Mouse (Mus musculus): ENCODE data around the gene Gm29554.
"Not testable (repeated sequence)": the region's sequence is repeated elsewhere in the genome, so short reads cannot be mapped to it uniquely, and the experiment has no call there.

The Gm29554 gene

DNA sequence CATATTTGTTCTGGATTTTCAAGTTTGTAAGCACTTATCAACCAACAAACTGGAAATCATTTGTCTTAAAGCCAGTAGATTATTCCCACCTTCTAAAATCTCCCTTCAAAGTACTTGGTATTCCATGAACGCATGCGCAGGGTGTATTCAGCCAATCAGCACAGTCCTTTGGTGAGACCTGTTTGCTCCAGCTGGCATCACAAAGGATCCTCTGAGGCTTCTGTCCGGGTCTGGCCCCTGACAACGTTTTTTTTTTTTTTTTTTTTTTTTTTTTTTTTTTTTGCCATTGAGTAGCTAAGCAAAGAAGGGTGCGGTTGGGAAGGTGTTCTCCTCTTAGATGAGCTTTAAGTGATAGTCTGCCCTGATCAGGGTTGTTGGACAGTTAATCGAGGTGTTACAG lies at the start of gene Gm29554:
Gm29554 (plus strand) TSS at position 301 of the 400 bp plus-strand sequence.
- not testable (repeated sequence) for DNase-seq (ENCODE audit: low read depth)
